Mouse (Mus musculus) CH12.LX (cell line): ENCODE results near the gene Tmem132c. TPM values are rescaled to one million over a fixed set of nuclear protein-coding genes. Genes with fewer than 3 reads are reported as not detected.

Experiments used
- DNase-seq: peaks from one replicate; pipeline ENCODE4 v3.0.0-alpha.2; 2013; ENCODE audit errors: extremely low read depth
- H3K27ac ChIP-seq: 2 replicates; pipeline ENCODE4 v1.5.1; 2012; ENCODE audit warnings: low read depth, mild to moderate bottlenecking, control low read depth, moderate library complexity; ENCODE audit not compliant: insufficient read depth
- H3K27me3 ChIP-seq: replicated peaks from 2 replicates; pipeline ENCODE3; 2012; ENCODE audit warnings: inconsistent platforms
- H3K36me3 ChIP-seq, 2 experiments: replicated peaks in 1 of 2; 2 replicates each; pipeline versions ENCODE3 to v1.6.1; 2012; ENCODE audit warnings: inconsistent platforms in 1 of 2, low read length in 1 of 2, mild to moderate bottlenecking in 1 of 2, mixed read lengths in 1 of 2, moderate library complexity in 1 of 2; ENCODE audit not compliant: control insufficient read depth in 1 of 2, insufficient read depth in 1 of 2
- H3K4me1 ChIP-seq, 2 experiments: 2 replicates each; pipeline ENCODE4 v1.6.1; 2012; ENCODE audit warnings: inconsistent platforms in 1 of 2, moderate library complexity in 1 of 2; ENCODE audit not compliant: insufficient read depth in 2 of 2, control insufficient read depth in 1 of 2
- H3K4me2 ChIP-seq: 2 replicates; pipeline ENCODE4 v1.6.1; 2012; ENCODE audit warnings: low read depth, mild to moderate bottlenecking, control low read depth; ENCODE audit not compliant: poor library complexity, insufficient read depth, severe bottlenecking
- H3K4me3 ChIP-seq, 3 experiments: fragments of 150-350 bp in 1 of 3; sonication (generic) in 1 of 3; replicated peaks in 1 of 3; 2 replicates each; pipeline versions ENCODE3 to v1.5.1; 2011 to 2012; ENCODE audit warnings: low read depth in 2 of 3, low read length in 2 of 3, mild to moderate bottlenecking in 2 of 3, moderate library complexity in 2 of 3, control low read depth in 1 of 3, improper control_type of control experiment in 1 of 3, inconsistent platforms in 1 of 3, mixed read lengths in 1 of 3; ENCODE audit not compliant: poor library complexity in 1 of 3
- H3K79me2 ChIP-seq: replicated peaks from 2 replicates; pipeline ENCODE4 v1.6.1; 2012; ENCODE audit warnings: mild to moderate bottlenecking, moderate library complexity; ENCODE audit not compliant: control insufficient read depth, poor library complexity, insufficient read depth, severe bottlenecking; ENCODE audit errors: extremely low read depth
- H3K9ac ChIP-seq: 2 replicates; pipeline ENCODE4 v1.6.1; 2012; ENCODE audit warnings: low read depth, mild to moderate bottlenecking, control low read depth, moderate library complexity; ENCODE audit not compliant: insufficient read depth
- H3K9me3 ChIP-seq: replicated peaks from 2 replicates; pipeline ENCODE3; 2012; ENCODE audit warnings: low read length, inconsistent platforms, mixed read lengths
- BHLHE40 ChIP-seq: IDR thresholded peaks from 2 replicates; pipeline ENCODE4 v1.6.1; 2011; ENCODE audit warnings: mild to moderate bottlenecking, low read depth, low read length, improper control_type of control experiment
- CHD1 ChIP-seq: IDR thresholded peaks from 2 replicates; pipeline ENCODE4 v1.6.1; 2012; ENCODE audit warnings: low read depth, low read length, improper control_type of control experiment, inconsistent platforms
- E2F4 ChIP-seq: IDR thresholded peaks from 2 replicates; pipeline ENCODE4 v1.6.1; 2011; ENCODE audit warnings: low read depth, low read length, improper control_type of control experiment; ENCODE audit not compliant: insufficient replicate concordance
- EP300 ChIP-seq: IDR thresholded peaks from 2 replicates; pipeline ENCODE4 v1.6.1; 2011; ENCODE audit warnings: low read length, improper control_type of control experiment
- ETS1 ChIP-seq: conservative IDR thresholded peaks from 2 replicates; pipeline ENCODE4 v1.6.1; 2012; ENCODE audit warnings: low read depth, mild to moderate bottlenecking, inconsistent platforms, low read length, improper control_type of control experiment, moderate library complexity
- GABPA ChIP-seq: IDR thresholded peaks from 2 replicates; pipeline ENCODE4 v1.6.1; 2012; ENCODE audit warnings: low read depth, low read length, improper control_type of control experiment, inconsistent platforms; ENCODE audit not compliant: insufficient replicate concordance
- JUN ChIP-seq: IDR thresholded peaks from 2 replicates; pipeline ENCODE4 v1.6.1; 2011; ENCODE audit warnings: low read depth, mild to moderate bottlenecking, low read length, improper control_type of control experiment, moderate library complexity; ENCODE audit not compliant: insufficient read depth
- JUND ChIP-seq: conservative IDR thresholded peaks from 2 replicates; pipeline ENCODE4 v1.6.1; 2011; ENCODE audit warnings: low read depth, low read length, improper control_type of control experiment
- KAT2A ChIP-seq: IDR thresholded peaks from 2 replicates; pipeline ENCODE4 v1.6.1; 2012; ENCODE audit warnings: low read length, improper control_type of control experiment, inconsistent platforms; ENCODE audit not compliant: insufficient replicate concordance
- MAZ ChIP-seq: IDR thresholded peaks from 2 replicates; pipeline ENCODE4 v1.6.1; 2012; ENCODE audit warnings: low read depth, mild to moderate bottlenecking, inconsistent platforms, low read length, improper control_type of control experiment, moderate library complexity
- MXI1 ChIP-seq: IDR thresholded peaks from 2 replicates; pipeline ENCODE4 v1.6.1; 2011; ENCODE audit warnings: mild to moderate bottlenecking, low read depth, low read length, improper control_type of control experiment
- NRF1 ChIP-seq: IDR thresholded peaks from 2 replicates; pipeline ENCODE4 v1.6.1; 2014; ENCODE audit warnings: low read depth, mild to moderate bottlenecking, inconsistent platforms, low read length, improper control_type of control experiment, moderate library complexity
- PAX5 ChIP-seq: IDR thresholded peaks from 2 replicates; pipeline ENCODE4 v1.6.1; 2012; ENCODE audit warnings: low read length, inconsistent platforms, mixed read lengths
- POLR2AphosphoS2 ChIP-seq: IDR thresholded peaks from 2 replicates; pipeline ENCODE4 v1.6.1; 2011; ENCODE audit warnings: low read depth, low read length, improper control_type of control experiment
- RAD21 ChIP-seq: IDR thresholded peaks from 2 replicates; pipeline ENCODE4 v1.6.1; 2011; ENCODE audit warnings: low read depth, mild to moderate bottlenecking, low read length, improper control_type of control experiment, moderate library complexity
- SMC3 ChIP-seq: IDR thresholded peaks from 2 replicates; pipeline ENCODE4 v1.6.1; 2011; ENCODE audit warnings: low read depth, low read length, improper control_type of control experiment
- TBP ChIP-seq: conservative IDR thresholded peaks from 2 replicates; pipeline ENCODE4 v1.6.1; 2011; ENCODE audit warnings: low read depth, low read length, improper control_type of control experiment
- UBTF ChIP-seq: IDR thresholded peaks from 2 replicates; pipeline ENCODE4 v1.6.1; 2012; ENCODE audit warnings: low read depth, mild to moderate bottlenecking, inconsistent platforms, low read length, improper control_type of control experiment, moderate library complexity
- USF2 ChIP-seq: conservative IDR thresholded peaks from 2 replicates; pipeline ENCODE4 v1.6.1; 2011; ENCODE audit warnings: low read depth, low read length, improper control_type of control experiment
- ZC3H11A ChIP-seq: IDR thresholded peaks from 2 replicates; pipeline ENCODE4 v1.6.1; 2012; ENCODE audit warnings: low read depth, mild to moderate bottlenecking, inconsistent platforms, low read length, improper control_type of control experiment
- ZMIZ1 ChIP-seq: IDR thresholded peaks from 2 replicates; pipeline ENCODE4 v1.6.1; 2012; ENCODE audit warnings: low read depth, mild to moderate bottlenecking, inconsistent platforms, low read length, improper control_type of control experiment
- ZNF384 ChIP-seq: IDR thresholded peaks from 2 replicates; pipeline ENCODE4 v1.6.1; 2012; ENCODE audit warnings: low read depth, low read length, improper control_type of control experiment, inconsistent platforms
- dilution Hi-C: fragments of 300-500 bp; cut with MboI; formaldehyde crosslinking; loops from 2 replicates; pipeline ENCODE4 v1.14.3; 2020; ENCODE audit warnings: low sequenced_read_pairs; ENCODE audit not compliant: extremely low pct_unique_long_range_greater_than_20kb, extremely low pct_ligation_motif_present
- in situ Hi-C: fragments of 300-500 bp; cut with MboI; formaldehyde crosslinking; loops from 3 replicates; pipeline ENCODE4 v1.14.3; 2019; ENCODE audit warnings: low sequenced_read_pairs, low pct_ligation_motif_present, low pct_unique_long_range_greater_than_20kb, mixed read lengths
- polyA plus RNA-seq: library from polyadenylated mRNA; unstranded; fragments of >175 nt; gene quantifications from 2 replicates; pipeline ENCODE4 v1.2.1, GENCODE M21; 2012; ENCODE audit warnings: low read depth; ENCODE audit not compliant: insufficient read length
- total RNA-seq, 2 experiments: library from RNA; depleted of rRNA; stranded (reverse); fragments of 300-350 nt in 1 of 2; fragments of >200 nt in 1 of 2; gene quantifications; 2 replicates each; pipeline ENCODE4 v1.2.3; 2012 to 2014

The Tmem132c gene
- total and polyA plus RNA-seq, 3 experiments, result not detected

DNA sequence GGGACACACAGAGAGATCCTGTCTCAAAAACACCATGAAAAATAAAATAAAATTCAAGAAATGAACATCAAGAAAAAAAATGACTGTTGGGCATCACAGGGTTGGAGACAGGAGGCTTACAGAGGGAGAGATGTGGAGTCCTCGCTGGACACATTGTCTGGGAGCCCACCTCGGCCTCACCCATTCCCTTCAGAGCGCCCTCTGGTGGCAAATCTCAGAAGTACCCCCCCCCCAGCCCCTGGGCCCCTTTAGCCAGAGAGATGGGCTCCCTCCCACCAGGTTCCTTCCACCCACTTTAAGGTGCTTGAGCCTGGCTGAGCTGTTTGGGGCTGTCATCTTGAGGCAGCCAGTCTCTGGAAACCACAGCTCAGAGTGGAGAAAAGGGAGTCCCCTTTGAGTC is 99.5 kb downstream of the Tmem132c start:
- dilution Hi-C loops (no loop called here), in situ Hi-C loops (no loop called here)
- no peak overlapping the region for H3K4me3 ChIP-seq
- no peaks in the 10 kb centered on the region for H3K4me1 ChIP-seq
- DNase-seq, result no peak
- H3K9ac ChIP-seq, result no peak overlapping the region
- H3K36me3 ChIP-seq, result no peaks in the 10 kb centered on the region
- no peak overlapping the region for H3K4me2 ChIP-seq
- no peaks in the 10 kb centered on the region for H3K27me3 ChIP-seq
- peaks cover 81% of the 10 kb centered on the region for H3K9me3 ChIP-seq
- no peaks in the 10 kb centered on the region for H3K79me2 ChIP-seq
- H3K27ac ChIP-seq, result no peak overlapping the region
- TF ChIP-seq SMC3, result no peak
- no peak for TF ChIP-seq POLR2AphosphoS2
- TF ChIP-seq BHLHE40, result no peak
- no peak for TF ChIP-seq NRF1
- no peak for TF ChIP-seq TBP

DNA sequence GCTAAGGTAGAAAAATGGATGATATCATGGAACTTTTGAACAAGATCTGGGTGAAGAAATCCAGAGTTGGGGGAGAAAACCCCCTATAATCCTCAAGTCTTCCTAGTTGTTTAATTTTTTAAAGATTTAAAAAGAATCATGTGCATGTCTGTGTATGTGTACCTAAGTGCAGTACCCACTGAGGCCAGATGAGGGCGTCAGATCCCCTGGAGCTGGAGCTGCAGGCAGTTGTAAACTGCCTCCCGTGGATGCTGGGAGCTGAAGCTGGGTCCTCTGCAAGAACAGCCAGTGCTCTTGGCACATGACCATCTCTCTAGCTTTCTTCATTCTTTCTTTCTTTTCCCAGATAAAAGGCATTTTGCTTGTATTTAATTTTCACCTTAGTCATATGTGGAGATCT is 103.1 kb downstream of the Tmem132c start:
- Histone ChIP-seq H3K4me1 (no peaks in the 10 kb centered on the region), H3K9me3 (peaks cover 88% of the 10 kb centered on the region), H3K79me2 (no peaks in the 10 kb centered on the region), H3K36me3 (no peaks in the 10 kb centered on the region), H3K4me2 (no peak overlapping the region), H3K27me3 (no peaks in the 10 kb centered on the region), H3K9ac (no peak overlapping the region), H3K27ac (no peak overlapping the region), H3K4me3 (no peak overlapping the region)
- DNase-seq, result no peak
- TF ChIP-seq PAX5 (no peak), ETS1 (no peak), GABPA (no peak), JUN (no peak), UBTF (no peak), EP300 (no peak), KAT2A (no peak), ZNF384 (no peak), ZC3H11A (no peak), TBP (no peak), MXI1 (no peak), CHD1 (no peak), E2F4 (no peak), BHLHE40 (no peak), USF2 (no peak), JUND (no peak), SMC3 (no peak), RAD21 (no peak), MAZ (no peak), ZMIZ1 (no peak)
- in situ Hi-C loops, result no loop called here
- dilution Hi-C loops, result no loop called here
